Mouse (Mus musculus) kidney, postnatal 10 days (tissue): Measurements from ENCODE around the gene Ksr2.

Experiments used
- DNase-seq: peaks from one replicate; pipeline ENCODE4 v3.0.0; 2021; ENCODE audit warnings: mixed read lengths

Ksr2 gene

GRCm38 (mm10) chr5:117818800-117819199 is 405.0 kb downstream of the Ksr2 start:
- no peak for DNase-seq

DNA sequence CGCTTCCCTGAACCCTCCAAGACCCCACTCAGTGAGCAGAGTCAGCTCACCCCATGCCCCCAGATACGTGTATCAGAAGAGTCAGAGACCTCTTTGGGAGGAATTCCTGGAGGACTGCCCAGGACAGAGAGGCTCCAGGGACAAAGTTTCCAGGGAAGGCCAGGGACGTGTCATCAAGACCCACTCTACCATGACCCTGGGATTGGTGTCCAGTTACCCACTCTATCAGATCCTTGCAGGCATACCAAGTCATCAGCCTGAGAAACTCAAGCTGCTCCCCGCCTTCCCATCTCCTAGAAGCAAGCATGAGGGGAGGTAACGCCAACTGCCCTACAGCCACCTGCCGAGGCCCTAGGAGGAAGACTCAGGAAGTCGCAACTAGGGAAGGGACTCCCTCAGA is 406.6 kb downstream of the Ksr2 start:
- DNase-seq = no peak

GRCm38 (mm10) chr5:117823811-117824210 is 410.0 kb downstream of the Ksr2 start:
- DNase-seq = no peak

- no peak for DNase-seq
Measured at GRCm38 (mm10) chr5:117824486-117824885, 410.7 kb downstream of the Ksr2 start.
